Mouse (Mus musculus) heart, postnatal 0 days (tissue): Measurements from ENCODE around the gene Scrn1. TPM values are rescaled to one million over a fixed set of nuclear protein-coding genes. Genes with fewer than 3 reads are reported as not detected.

Source experiments
- ATAC-seq: fragments of 200-750 bp; cut with Nextera tagmentation; 2 replicates; pipeline ENCODE4 v1.8.0; 2017; ENCODE audit warnings: low read depth, moderate number of reproducible peaks, moderate library complexity; ENCODE audit not compliant: insufficient read depth
- DNase-seq: peaks from one replicate; pipeline ENCODE4 v3.0.0-alpha.2; 2016; ENCODE audit warnings: low spot score
- H3K27ac ChIP-seq: fragments of 300-500 bp; sonication (generic); 2 replicates; pipeline ENCODE4 v1.5.1; 2014; ENCODE audit warnings: low read depth, mild to moderate bottlenecking
- H3K27me3 ChIP-seq: fragments of 300-500 bp; sonication (generic); 2 replicates; pipeline ENCODE4 v1.6.1; 2014; ENCODE audit warnings: low read length, mixed read lengths; ENCODE audit not compliant: control insufficient read depth, insufficient read depth
- H3K36me3 ChIP-seq: fragments of 300-500 bp; sonication (generic); replicated peaks from 2 replicates; pipeline ENCODE4 v1.6.1; 2014; ENCODE audit warnings: low read length, mixed read lengths; ENCODE audit not compliant: control insufficient read depth, insufficient read depth
- H3K4me1 ChIP-seq: fragments of 300-500 bp; sonication (generic); 2 replicates; pipeline ENCODE4 v1.6.1; 2014; ENCODE audit warnings: antibody characterized with exemption; ENCODE audit not compliant: control insufficient read depth, insufficient read depth
- H3K4me2 ChIP-seq: fragments of 300-500 bp; sonication (generic); 2 replicates; pipeline ENCODE4 v1.6.1; 2014; ENCODE audit warnings: low read depth, mild to moderate bottlenecking, low read length, moderate library complexity
- H3K4me3 ChIP-seq: fragments of 300-500 bp; sonication (generic); 2 replicates; pipeline ENCODE4 v1.5.1; 2014; ENCODE audit warnings: low read depth, low read length
- H3K9ac ChIP-seq: fragments of 300-500 bp; sonication (generic); replicated peaks from 2 replicates; pipeline ENCODE4 v1.6.1; 2014; ENCODE audit warnings: low read depth, low read length, mixed read lengths
- H3K9me3 ChIP-seq: fragments of 300-500 bp; sonication (generic); replicated peaks from 2 replicates; pipeline ENCODE4 v1.6.1; 2016; ENCODE audit warnings: low read length; ENCODE audit not compliant: control insufficient read depth
- CTCF ChIP-seq: IDR thresholded peaks from 2 replicates; pipeline ENCODE4 v1.5.1; 2016; ENCODE audit warnings: antibody characterized with exemption, control low read depth, low read depth
- EP300 ChIP-seq: IDR thresholded peaks from 2 replicates; pipeline ENCODE4 v1.6.1; 2016; ENCODE audit warnings: antibody characterized with exemption, low read depth
- WGBS: fragments of 180-500 bp; shearing (Covaris S2); extraction: QIAGEN DNeasy Blood & Tissue Kit; methylation state at CpG from one replicate; pipeline ENCODE4 v1.1.7; 2014; 5-methylcytosine and 5-hydroxymethylcytosine counted together
- polyA plus RNA-seq: library from polyadenylated mRNA; unstranded; fragments of >200 nt; fragmentation: Nextera tagmentation; extraction: Ambion mirVana; gene quantifications from 2 replicates; pipeline ENCODE4 v1.2.1, GENCODE M21; 2015
- total RNA-seq: library from RNA; depleted of rRNA; stranded (reverse); fragments of >200 nt; gene quantifications from 2 replicates; pipeline ENCODE4 v1.2.3, GENCODE M21; 2014; ENCODE audit warnings: low replicate concordance

The Scrn1 gene
- total and polyA plus RNA-seq, 2 experiments from 2014 or later, result 8.3 to 14.5 TPM

DNA sequence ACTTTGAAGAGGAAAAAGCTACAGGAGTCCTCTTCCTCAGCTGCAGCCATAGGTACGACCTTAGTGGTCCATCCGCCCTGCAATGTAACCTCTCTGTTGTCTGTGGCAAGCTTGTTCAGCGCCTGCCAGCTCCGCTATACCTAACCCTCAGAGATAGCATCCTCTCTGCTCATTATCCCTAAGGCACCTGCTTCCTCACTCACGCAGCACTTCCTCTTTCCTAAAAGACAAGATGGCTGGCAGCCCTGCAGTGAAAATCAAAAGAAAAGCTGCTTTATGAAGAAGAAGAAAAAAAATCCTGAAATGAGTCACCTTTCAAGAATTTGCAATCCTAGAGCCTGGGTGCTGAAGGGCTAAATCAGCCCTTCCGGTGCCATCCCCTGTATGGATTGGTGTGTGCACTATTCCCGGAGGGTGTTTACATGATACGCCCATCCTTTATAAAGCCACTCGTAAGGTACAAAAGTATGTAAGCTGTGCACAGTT, 1.7 kb downstream of the Scrn1 start:
- H3K27me3 ChIP-seq, result 0 out of 2 replicates have a peak, but pooled peaks cover 15% of the 10 kb centered on the region
- H3K9me3 ChIP-seq, result no peaks in the 10 kb centered on the region
- TF ChIP-seq EP300, result no peak
- no peak for TF ChIP-seq CTCF
- no peak overlapping the region for H3K27ac ChIP-seq
- 75% methylated on average over 9 of the region's 9 CpGs for WGBS
- no peak overlapping the region for H3K4me3 ChIP-seq
- no peaks in the 10 kb centered on the region for H3K4me1 ChIP-seq
- no peak for ATAC-seq
- no peaks in the 10 kb centered on the region for H3K36me3 ChIP-seq
- H3K4me2 ChIP-seq, result no peak overlapping the region
- DNase-seq, result no peak
- no peak overlapping the region for H3K9ac ChIP-seq

DNA sequence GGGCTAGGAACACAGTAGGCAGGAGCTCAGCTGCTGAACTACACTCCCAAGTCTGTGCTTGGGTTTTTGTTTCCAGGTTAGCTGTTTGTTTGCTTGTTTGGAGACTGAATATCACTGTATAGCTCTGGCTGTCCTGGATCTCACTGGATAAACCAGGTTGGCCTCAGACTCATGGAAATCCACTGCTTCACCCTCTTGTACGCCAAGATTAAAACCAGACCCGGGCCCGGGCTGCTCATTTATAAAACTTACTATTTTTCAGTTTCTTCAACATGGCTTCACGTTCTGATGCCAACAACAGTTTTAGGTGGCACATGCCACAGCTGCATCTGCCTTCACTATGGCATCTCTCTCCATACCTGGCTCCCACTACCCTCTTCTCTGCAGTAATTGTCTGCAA, 2.7 kb downstream of the Scrn1 start:
- no peaks in the 10 kb centered on the region for H3K4me1 ChIP-seq
- H3K27ac ChIP-seq, result no peak overlapping the region
- no peaks in the 10 kb centered on the region for H3K36me3 ChIP-seq
- H3K9me3 ChIP-seq, result no peaks in the 10 kb centered on the region
- no peak overlapping the region for H3K4me2 ChIP-seq
- TF ChIP-seq EP300, result no peak
- no peak for TF ChIP-seq CTCF
- ATAC-seq (no peak), DNase-seq (no peak)
- H3K4me3 ChIP-seq, result no peak overlapping the region
- H3K9ac ChIP-seq, result no peak overlapping the region
- H3K27me3 ChIP-seq, result 0 out of 2 replicates have a peak, but pooled peaks cover 15% of the 10 kb centered on the region
- 86% methylated on average over 4 of the region's 4 CpGs for WGBS

GRCm38 (mm10) chr6:54562018-54562809, 4.1 kb downstream of the Scrn1 start:
- ATAC-seq (no peak; the same call in 1 of the 2 replicates), DNase-seq (no peak)
- no peak overlapping the region for H3K4me2 ChIP-seq
- H3K27ac ChIP-seq, result no peak overlapping the region
- no peaks in the 10 kb centered on the region for H3K9me3 ChIP-seq
- no peak overlapping the region for H3K9ac ChIP-seq
- H3K4me1 ChIP-seq, result no peaks in the 10 kb centered on the region
- H3K4me3 ChIP-seq, result no peak overlapping the region
- TF ChIP-seq EP300, result no peak
- no peak for TF ChIP-seq CTCF
- H3K27me3 ChIP-seq, result 0 out of 2 replicates have a peak, but pooled peaks cover 15% of the 10 kb centered on the region
- 70% methylated on average over 15 of the region's 17 CpGs for WGBS
- no peaks in the 10 kb centered on the region for H3K36me3 ChIP-seq

DNA sequence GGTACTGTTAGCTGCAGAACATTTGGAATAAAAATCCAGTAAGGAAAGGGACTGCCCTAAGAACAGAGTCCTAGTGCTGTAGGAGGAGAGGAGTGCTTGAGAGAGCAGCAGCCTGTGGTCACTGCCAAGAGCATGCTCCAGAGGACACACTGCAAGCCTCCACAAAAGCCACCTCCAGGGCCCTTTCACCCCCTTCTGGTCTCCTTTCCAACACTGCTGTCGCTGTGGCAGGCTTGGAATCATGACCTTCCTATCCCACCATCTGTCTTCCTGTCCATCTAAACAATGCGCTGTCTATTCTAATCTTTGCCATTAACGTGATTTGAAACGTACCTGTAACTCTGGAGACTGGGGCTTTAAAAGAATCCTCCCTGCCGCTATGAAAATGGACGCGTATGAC, 7.8 kb downstream of the Scrn1 start:
- Histone ChIP-seq H3K4me2 (no peak overlapping the region), H3K9ac (no peak overlapping the region), H3K27ac (no peak overlapping the region), H3K4me1 (0 out of 2 replicates have a peak, but pooled peaks cover 6% of the 10 kb centered on the region), H3K36me3 (no peaks in the 10 kb centered on the region), H3K9me3 (no peaks in the 10 kb centered on the region), H3K27me3 (0 out of 2 replicates have a peak, but pooled peaks cover 3% of the 10 kb centered on the region), H3K4me3 (no peak overlapping the region)
- TF ChIP-seq EP300 (no peak), CTCF (no peak)
- WGBS, result 75% methylated on average over 7 of the region's 7 CpGs
- no peak for DNase-seq
- no peak for ATAC-seq

- no peak overlapping the region for H3K27ac ChIP-seq
- no peak overlapping the region for H3K4me2 ChIP-seq
- 87% methylated on average over 7 of the region's 7 CpGs for WGBS
- no peaks in the 10 kb centered on the region for H3K36me3 ChIP-seq
- no peak for TF ChIP-seq CTCF
- no peak for TF ChIP-seq EP300
- 0 out of 2 replicates have a peak, but pooled peaks cover 3% of the 10 kb centered on the region for H3K27me3 ChIP-seq
- H3K4me3 ChIP-seq, result no peak overlapping the region
- H3K9ac ChIP-seq, result no peak overlapping the region
- DNase-seq (no peak), ATAC-seq (no peak)
- H3K9me3 ChIP-seq, result no peaks in the 10 kb centered on the region
- 0 out of 2 replicates have a peak, but pooled peaks cover 6% of the 10 kb centered on the region for H3K4me1 ChIP-seq
These were observed 8.6 kb downstream of the Scrn1 start for GRCm38 (mm10) chr6:54557671-54558070.

GRCm38 (mm10) chr6:54555816-54556215, 10.5 kb downstream of the Scrn1 start:
- no peak for TF ChIP-seq CTCF
- no peak for TF ChIP-seq EP300
- Histone ChIP-seq H3K36me3 (no peaks in the 10 kb centered on the region), H3K4me3 (no peak overlapping the region), H3K9ac (no peak overlapping the region), H3K4me2 (no peak overlapping the region), H3K4me1 (peaks cover 8% of the 10 kb centered on the region), H3K27me3 (0 out of 2 replicates have a peak, but pooled peaks cover 3% of the 10 kb centered on the region), H3K27ac (no peak overlapping the region), H3K9me3 (no peaks in the 10 kb centered on the region)
- peak; percentile 23 for DNase-seq
- 64% methylated on average over 1 of the region's 1 CpGs for WGBS
- no peak for ATAC-seq
